In genomic region chr12:51678844-51679243, GRCm38 (mm10) we compare ENCODE assay signal across 7 mouse cellular contexts. TPM values are rescaled to one million over a fixed set of nuclear protein-coding genes. Genes with fewer than 3 reads are reported as not detected.
A peak's percentile ranks its signal among the peaks of the same experiment; 100 is the strongest.
DNase-seq lines count a peak whose midpoint lies in the region; ATAC-seq lines count a peak whose summit lies in the region.

No protein-coding gene starts in this region.

- no peak overlapping the region for H3K4me2 ChIP-seq in kidney, embryonic 14.5 days (replicated peaks; ENCODE audit: low read depth, low read length)

- no peak overlapping the region for H3K27ac ChIP-seq in kidney, embryonic 14.5 days (ENCODE audit: low read depth, low read length)
- H3K27ac ChIP-seq in macrophage: peak overlapping the region; percentile 43

- ATAC-seq in kidney, embryonic 14.5 days (ENCODE audit: low FRiP score, low TSS enrichment): no peak

- 82% methylated on average over 1 of the region's 1 CpGs for WGBS in kidney, embryonic 14.5 days
- 75% methylated on average over 1 of the region's 1 CpGs for WGBS in macrophage (ENCODE audit: missing documents)

- no peaks in the 10 kb centered on the region for H3K27me3 ChIP-seq in kidney, embryonic 14.5 days (ENCODE audit: control insufficient read depth, insufficient read depth, low read length)

- peak; percentile 48 for DNase-seq in kidney, adult 9 months
- DNase-seq in brain, adult 2 months (ENCODE audit: low read depth, low spot score): peak; percentile 61
- peak; percentile 46 to 58 for DNase-seq in cerebellum, postnatal 25 days
- no peak for DNase-seq in spleen, postnatal 10 days (ENCODE audit: low spot score in 2 of 2)
- DNase-seq in left cerebral cortex, adult 8-10 months (ENCODE audit: low spot score in 2 of 2): no peak

- no peaks in the 10 kb centered on the region for H3K9me3 ChIP-seq in kidney, embryonic 14.5 days (ENCODE audit: control insufficient read depth, low read length)

- H3K4me1 ChIP-seq in kidney, embryonic 14.5 days (ENCODE audit: control insufficient read depth, insufficient read depth, low read length): 0 out of 2 replicates have a peak, but pooled peaks cover 11% of the 10 kb centered on the region

- no peak overlapping the region for H3K9ac ChIP-seq in kidney, embryonic 14.5 days (ENCODE audit: low read depth, low read length)

- H3K36me3 ChIP-seq in kidney, embryonic 14.5 days (ENCODE audit: control insufficient read depth, insufficient read depth, low read length): peaks cover 2% of the 10 kb centered on the region; the same call in 1 of the 2 replicates
- H3K36me3 ChIP-seq in macrophage (ENCODE audit: inconsistent target): no peaks in the 10 kb centered on the region

- peaks cover 97% of the 10 kb centered on the region for H3K79me2 ChIP-seq in macrophage (ENCODE audit: inconsistent target)

- no peak overlapping the region for H3K4me3 ChIP-seq in kidney, embryonic 14.5 days (ENCODE audit: low read length)
- H3K4me3 ChIP-seq in macrophage (ENCODE audit: inconsistent target): no peak overlapping the region

RNA-seq across cellular contexts. Expression of gene Ap4s1, which starts 12.0 kb away (rescaled TPM):
- 37.8 and 44.8 TPM in 2 replicates for polyA plus RNA-seq in kidney, embryonic 14.5 days (2014; fragmentation: Nextera tagmentation; extraction: Ambion mirVana)
- 10 to 100 TPM in 20 of 26 experiments, 1 to 10 TPM in 6; 4.2 to 31.5 (median 16.7) TPM for total RNA-seq in macrophage (2018; cell fraction: chromatin; rRNA removed)
- 10 to 100 TPM; 18.1 to 27.0 (median 22.0) TPM for total RNA-seq in macrophage (2018; cell fraction: cytosol; rRNA removed)
- total RNA-seq in macrophage (2018; cell fraction: nucleus; rRNA removed): 10 to 100 TPM in 22 of 26 experiments, 1 to 10 TPM in 4; 4.9 to 23.3 (median 12.9) TPM
- polyA plus RNA-seq in macrophage (2018): 12.6 to 33.2 TPM (median 21.4 TPM) in 3 replicates
- total RNA-seq in left cerebral cortex, adult 8-10 months (2022): 10 to 100 TPM; 58.0 to 65.7 (median 61.2) TPM

RNA-seq across cellular contexts. Expression of gene Strn3, which starts 12.9 kb away (rescaled TPM):
- polyA plus RNA-seq in kidney, embryonic 14.5 days (2014; fragmentation: Nextera tagmentation; extraction: Ambion mirVana): 53.6 and 60.7 TPM in 2 replicates
- 100 to 1,000 TPM in 18 of 26 experiments, 10 to 100 TPM in 8; 43.4 to 186 (median 137) TPM for total RNA-seq in macrophage (2018; cell fraction: chromatin; rRNA removed)
- total RNA-seq in macrophage (2018; cell fraction: cytosol; rRNA removed): 10 to 100 TPM; 22.4 to 39.1 (median 32.5) TPM
- 100 to 1,000 TPM in 7 of 26 experiments, 10 to 100 TPM in 19; 31.9 to 125 (median 83.8) TPM for total RNA-seq in macrophage (2018; cell fraction: nucleus; rRNA removed)
- 22.5 to 26.5 TPM (median 23.1 TPM) in 3 replicates for polyA plus RNA-seq in macrophage (2018)
- 10 to 100 TPM; 83.8 to 90.6 (median 86.9) TPM for total RNA-seq in left cerebral cortex, adult 8-10 months (2022)

Comparison
In these comparisons a context has a peak if more than half of its experiments do, and no peak if none do; other contexts are left out.
1. DNase-seq: peak in kidney, adult 9 months (single experiment), brain, adult 2 months (single experiment) and cerebellum, postnatal 25 days (2 of 2); none in spleen, postnatal 10 days (0 of 2) and left cerebral cortex, adult 8-10 months (0 of 2).